Mouse (Mus musculus): ENCODE results near the gene Dnm1. TPM values are rescaled to one million over a fixed set of nuclear protein-coding genes. Genes with fewer than 3 reads are reported as not detected.
A peak's percentile ranks its signal among the peaks of the same experiment; 100 is the strongest.
"Not testable (repeated sequence)": the region's sequence is repeated elsewhere in the genome, so short reads cannot be mapped to it uniquely, and the experiment has no call there.

Dnm1 gene
- total RNA-seq, 2 experiments from 2014 or later: 1,197 to 1,302 TPM

DNA sequence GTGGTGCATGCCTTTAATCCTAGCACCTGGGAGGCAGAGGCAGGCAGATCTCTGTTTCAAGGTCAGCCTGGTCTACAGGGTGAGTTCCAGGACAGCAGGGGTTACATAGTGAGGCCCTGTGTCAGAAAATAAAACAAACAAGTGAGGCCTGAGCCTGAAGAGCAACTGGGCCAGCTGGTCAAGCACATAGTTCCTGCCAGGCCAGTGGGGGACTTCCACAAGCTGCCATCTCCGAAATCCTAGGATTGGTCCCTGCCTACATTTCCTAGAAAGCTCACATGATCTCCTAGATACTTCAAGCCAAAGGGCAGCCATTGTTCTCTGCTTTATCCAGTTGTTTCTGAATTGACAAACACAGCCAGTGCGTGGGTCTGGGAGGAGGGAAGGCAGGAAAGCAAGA is 57.3 kb downstream of the Dnm1 start:
- DNase-seq (ENCODE audit: low spot score in 2 of 2); intact Hi-C loops (cut with DNase I): not testable (repeated sequence)

DNA sequence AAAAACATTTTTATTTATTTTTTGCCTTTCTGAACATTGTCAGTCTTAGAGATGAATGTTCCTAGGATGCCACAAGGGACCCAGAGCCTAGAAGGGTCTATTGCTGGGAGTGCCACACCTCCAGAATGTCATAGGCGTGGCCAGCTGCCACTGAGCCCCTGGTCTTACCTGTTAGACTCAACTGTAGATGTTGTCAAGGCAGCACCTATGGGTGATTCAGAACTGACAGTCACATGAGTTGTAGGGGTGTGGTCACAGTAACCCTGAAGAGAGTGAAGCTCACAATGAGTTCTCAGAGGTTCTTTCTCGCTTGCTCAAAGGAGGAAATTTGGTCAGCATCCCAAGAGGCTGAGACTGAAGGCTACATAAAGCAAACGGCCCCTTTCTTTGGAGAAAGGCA is 57.9 kb downstream of the Dnm1 start:
- intact Hi-C loops (cut with DNase I): no loop called here
- no peak for DNase-seq (ENCODE audit: low spot score in 2 of 2)

DNA sequence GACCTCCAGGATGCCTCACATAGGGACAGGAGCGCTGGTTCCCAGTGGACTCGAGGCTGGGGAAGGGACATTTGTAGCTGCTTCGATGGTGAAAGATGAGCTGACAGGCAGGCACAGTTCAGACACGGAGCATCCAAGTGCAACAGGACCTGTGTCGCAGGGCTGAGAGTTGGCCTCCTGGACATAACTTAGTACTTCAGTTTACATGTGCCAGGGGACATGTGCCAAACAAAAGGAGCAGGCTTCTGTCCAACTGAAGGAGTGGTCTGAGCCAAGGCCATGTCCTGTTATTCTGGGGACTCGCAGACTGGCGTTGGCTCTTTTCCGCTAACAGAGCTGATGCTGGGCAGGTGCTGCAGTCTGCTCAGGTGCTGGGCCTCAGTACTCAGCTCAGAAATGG is 58.8 kb downstream of the Dnm1 start:
- intact Hi-C loops (cut with DNase I): no loop called here
- DNase-seq (ENCODE audit: low spot score in 2 of 2): no peak

DNA sequence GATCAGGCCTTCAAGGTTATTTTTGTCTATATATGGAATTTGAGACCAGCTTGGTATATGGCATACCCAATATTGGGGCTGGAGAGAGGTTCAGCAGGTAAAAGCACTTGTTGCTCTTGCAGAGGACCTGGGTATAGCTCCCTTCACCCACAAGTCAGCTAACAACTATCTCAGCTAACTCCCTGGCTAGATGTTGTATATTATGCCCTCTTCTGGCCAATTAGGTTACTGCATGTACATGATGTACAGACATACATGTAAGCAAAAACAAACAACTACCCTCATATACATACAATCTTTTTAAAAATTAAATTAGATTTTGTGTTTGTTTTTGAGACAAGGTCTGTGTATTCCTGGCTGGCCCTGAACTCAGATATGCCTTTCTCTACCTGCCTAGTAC is 63.6 kb downstream of the Dnm1 start:
- intact Hi-C loops (cut with DNase I): loop anchor here (5.0 kb wide), 1 partner anchor 152 kb away; no protein-coding TSS in a partner anchor
- peak in 1 of 2 experiments; percentile 37 for DNase-seq (ENCODE audit: low spot score in 2 of 2)

DNA sequence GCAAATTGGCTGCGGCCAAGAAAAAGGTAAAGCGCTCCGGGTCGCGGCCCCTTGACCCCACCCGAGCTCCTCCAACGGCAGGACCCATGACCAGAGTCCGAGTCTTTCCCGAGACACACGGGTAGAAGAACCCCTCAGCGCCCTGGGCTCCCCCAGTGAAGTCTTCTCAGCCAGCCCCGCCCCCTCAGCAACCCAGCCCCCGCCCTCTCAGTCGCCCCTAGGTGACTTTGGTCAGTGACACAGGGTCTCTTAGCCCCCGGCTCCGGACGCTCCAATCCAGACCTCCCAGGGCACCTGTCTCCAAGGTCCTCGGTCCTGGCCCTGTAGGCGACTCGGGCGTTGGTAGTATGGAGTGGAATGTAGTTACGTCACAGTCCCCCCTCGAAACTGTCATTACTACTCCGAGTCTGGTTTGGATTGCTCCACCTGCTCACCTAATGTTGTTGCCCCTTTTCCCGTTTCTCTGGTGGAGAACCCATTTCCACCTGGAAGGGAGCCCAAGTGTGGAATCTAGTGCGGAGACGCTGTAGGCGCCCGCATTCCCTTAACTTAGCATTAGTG is 64.7 kb downstream of the Dnm1 start:
- no peak for DNase-seq (ENCODE audit: low spot score in 2 of 2)
- intact Hi-C loops (cut with DNase I): loop anchor here (1.0 to 5.0 kb wide), 2 partner anchors 28 to 151 kb away; partner anchors contain the start of gene Uck1

DNA sequence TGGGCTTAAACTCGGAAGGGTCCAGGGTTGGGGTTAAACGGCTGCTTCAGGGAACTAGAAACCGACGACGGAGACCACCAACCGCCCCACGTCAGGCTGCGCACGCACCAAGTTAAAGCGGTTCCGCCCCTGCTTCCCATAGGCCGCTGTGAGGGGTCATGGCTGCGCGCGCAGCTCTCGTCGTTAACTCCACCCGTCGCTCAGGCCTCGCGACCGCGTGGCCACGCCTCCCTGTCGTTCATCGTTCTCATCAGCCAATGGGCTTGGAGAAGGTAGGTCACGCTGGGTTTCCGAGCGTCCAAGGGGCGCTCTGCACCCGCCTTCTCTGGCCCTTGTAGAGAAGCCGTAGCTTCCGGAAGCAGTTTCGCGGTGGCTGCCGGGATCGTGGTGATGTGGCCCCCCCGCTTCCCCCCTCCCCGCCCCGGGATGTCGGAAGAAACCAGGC is 65.2 kb downstream of the Dnm1 start, which contains the start of gene Swi5:
TSS of gene Swi5 (minus strand) at position 153 of the 445 bp plus-strand sequence.
- intact Hi-C loops (cut with DNase I): loop anchor here (1.0 to 5.0 kb wide), 2 partner anchors 28 to 151 kb away; partner anchors contain the start of gene Uck1
- DNase-seq (ENCODE audit: low spot score in 2 of 2): peak; percentile 97 to 99

DNA sequence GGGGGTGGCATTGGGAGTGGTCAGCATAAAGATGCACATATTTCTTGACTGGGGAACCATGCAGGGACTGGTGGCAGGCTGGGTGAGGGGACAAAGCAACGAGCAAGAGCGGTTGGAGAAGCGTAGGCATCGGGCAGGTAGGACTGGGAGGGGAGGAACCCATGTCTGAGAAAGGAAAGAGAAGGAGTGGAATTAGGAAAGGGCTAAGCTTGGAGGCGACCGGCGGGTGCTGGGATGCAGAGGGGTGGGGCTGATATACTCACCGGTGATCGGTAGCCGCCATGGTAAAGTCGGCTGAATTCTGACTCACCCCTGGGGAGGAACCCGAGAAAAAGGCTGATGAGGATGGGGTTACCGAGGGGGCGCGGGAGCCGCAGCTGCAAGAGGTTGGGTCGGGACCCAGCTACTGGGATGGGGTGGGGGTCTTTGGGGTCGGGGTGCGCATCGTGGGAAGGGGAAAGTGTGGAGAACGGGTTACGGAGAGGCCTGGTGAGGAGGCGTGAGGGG is 65.8 kb downstream of the Dnm1 start, which contains the start of gene Golga2:
TSS of gene Golga2 (plus strand) at position 51 of the 507 bp plus-strand sequence.
- no peak for DNase-seq (ENCODE audit: low spot score in 2 of 2)
- intact Hi-C loops (cut with DNase I): loop anchor here (5.0 kb wide), 1 partner anchor 150 kb away; no protein-coding TSS in a partner anchor

DNA sequence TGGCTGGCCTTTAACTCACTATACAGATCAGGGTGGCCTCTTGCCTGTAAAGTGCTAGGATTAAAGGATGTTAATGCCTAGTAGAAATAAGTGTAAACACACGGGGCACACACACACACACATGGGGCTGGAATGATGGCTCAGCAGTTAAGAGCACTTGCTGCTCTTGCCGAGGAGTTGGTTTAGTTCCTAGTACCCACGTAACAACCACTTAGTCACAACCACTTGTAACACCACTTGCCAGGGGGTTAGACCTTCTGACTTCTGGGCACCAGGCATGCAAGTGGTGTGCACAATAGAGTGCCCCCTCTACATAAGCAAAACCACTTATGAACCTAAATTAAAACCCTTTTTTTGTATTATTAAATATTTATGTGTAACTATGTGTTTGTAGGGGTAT is 69.2 kb downstream of the Dnm1 start:
- intact Hi-C loops (cut with DNase I): no loop called here
- no peak for DNase-seq (ENCODE audit: low spot score in 2 of 2)

DNA sequence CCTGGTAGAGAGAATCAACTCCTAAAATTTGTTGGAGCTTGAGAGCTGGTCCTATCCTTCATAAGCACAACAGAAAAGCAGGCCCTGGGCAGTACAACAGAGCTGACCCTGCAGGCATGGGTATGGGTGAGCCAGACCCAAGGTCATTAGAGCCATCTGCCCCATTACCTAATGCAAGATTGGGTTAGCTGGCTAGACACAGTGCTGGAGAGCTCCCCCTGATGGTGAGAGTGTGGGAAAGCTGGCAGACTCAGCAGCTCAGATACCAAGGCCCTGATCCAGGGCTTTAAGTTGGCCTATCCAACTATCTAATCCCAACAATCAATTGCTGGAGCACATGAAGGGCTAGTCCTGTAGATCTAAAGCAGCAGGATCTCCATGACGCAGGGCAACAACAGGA is 70.4 kb downstream of the Dnm1 start:
- intact Hi-C loops (cut with DNase I): no loop called here
- peak; percentile 26 to 47 for DNase-seq (ENCODE audit: low spot score in 2 of 2)

DNA sequence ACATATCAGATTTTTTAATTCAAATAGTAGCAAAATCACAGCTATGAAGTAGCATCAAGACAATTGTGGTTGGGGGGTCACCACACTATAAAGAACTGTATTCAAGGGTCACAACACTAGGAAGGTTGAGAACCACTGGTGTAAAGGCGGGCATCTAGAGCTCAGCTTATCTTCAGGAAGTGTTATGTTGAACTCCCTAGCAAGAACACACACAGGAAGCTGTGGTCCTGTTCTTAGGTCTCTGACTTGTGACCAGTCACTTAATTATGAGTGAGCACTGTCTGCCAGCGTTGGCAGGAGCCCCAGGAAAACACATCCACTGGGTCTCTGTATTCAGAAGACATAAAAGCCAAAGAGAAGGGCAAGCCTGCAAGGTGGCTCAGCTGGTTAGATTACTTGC is 70.8 kb downstream of the Dnm1 start:
- intact Hi-C loops (cut with DNase I): no loop called here
- no peak for DNase-seq (ENCODE audit: low spot score in 2 of 2)

DNA sequence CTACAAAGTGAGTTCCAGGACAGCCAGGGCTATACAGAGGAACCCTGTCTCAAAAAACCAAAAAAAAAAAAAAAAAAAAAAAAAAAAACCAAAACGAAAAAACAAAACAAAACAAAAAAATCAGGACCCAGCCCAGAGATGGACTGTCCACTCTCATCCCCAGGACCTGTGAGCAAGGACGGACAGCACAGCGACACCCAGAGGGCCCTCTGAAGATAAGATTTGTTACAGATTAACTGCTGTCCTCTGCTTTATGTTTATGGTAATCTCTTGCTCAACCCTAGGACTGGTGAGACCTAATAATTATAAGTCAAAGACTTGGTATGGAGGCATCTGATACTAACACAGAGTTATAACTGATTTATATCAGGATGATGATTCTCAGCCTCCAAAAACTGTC is 77.3 kb downstream of the Dnm1 start:
- intact Hi-C loops (cut with DNase I): no loop called here
- DNase-seq (ENCODE audit: low spot score in 2 of 2): no peak

DNA sequence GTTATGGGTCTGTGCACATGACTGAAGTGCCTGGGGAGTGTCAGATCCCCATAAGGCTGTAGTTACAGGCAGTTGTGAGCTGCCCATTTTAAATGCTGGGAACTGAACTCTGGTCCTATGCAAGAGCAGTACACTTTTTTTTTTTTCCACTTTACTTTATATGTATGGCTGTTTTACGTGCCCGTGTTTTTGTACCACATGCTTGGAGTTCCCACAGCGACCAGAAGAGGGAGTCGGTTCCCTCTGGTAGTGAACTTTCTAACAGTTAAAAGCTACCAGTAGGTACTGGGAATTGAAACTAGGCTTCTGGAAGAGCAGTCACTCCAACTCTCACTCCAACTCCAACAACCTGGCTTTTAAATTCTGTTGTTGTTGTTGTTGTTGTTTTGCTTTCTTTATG is 92.5 kb downstream of the Dnm1 start:
- DNase-seq (ENCODE audit: low spot score in 2 of 2): peak in 1 of 2 experiments; percentile 28
- intact Hi-C loops (cut with DNase I): loop anchor here (1.0 kb wide), 1 partner anchor 28 kb away; the partner anchor contains the start of gene Swi5

DNA sequence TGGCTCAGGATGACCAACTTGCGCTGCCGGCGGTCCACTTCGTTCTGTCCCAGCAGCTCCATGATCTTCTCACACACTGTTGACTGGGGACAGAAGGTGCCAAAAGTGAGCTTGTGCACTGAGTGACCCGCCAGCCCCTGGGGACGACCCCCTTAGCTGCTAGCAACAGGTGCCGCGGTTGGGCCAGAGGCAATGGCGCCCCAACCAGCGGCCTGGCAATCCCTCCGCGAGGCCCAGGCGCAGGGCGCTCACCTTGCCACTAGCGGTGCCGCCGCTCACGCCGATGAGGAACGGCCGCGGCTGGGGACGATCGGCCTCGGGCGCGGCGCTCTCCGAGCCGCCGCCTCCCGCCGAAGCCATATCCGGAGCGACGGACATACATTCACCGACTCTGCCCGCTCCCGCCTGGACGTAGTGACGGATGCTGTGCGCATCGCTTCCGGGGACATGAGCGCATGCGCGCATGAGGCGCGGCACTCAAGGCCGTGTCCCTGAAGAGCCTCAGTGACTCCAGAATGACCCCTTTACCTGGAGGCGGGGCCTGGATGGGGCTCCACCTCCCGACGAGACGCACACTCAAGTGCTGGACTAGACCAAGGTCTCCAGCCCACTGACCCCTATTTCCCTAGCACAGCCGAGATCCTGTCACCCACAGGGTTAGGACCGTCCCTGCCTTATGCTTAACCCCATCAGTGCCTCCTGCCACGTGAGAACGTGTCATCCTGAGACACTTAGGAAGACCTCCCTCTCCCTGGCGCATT is 93.3 kb downstream of the Dnm1 start, which contains the start of gene Uck1:
TSS of gene Uck1 (minus strand) at position 503 of the 761 bp plus-strand sequence.
- DNase-seq (ENCODE audit: low spot score in 2 of 2): peak; percentile 91 to 95
- intact Hi-C loops (cut with DNase I): loop anchor here (1.0 kb wide), 1 partner anchor 28 kb away; the partner anchor contains the start of gene Swi5

DNA sequence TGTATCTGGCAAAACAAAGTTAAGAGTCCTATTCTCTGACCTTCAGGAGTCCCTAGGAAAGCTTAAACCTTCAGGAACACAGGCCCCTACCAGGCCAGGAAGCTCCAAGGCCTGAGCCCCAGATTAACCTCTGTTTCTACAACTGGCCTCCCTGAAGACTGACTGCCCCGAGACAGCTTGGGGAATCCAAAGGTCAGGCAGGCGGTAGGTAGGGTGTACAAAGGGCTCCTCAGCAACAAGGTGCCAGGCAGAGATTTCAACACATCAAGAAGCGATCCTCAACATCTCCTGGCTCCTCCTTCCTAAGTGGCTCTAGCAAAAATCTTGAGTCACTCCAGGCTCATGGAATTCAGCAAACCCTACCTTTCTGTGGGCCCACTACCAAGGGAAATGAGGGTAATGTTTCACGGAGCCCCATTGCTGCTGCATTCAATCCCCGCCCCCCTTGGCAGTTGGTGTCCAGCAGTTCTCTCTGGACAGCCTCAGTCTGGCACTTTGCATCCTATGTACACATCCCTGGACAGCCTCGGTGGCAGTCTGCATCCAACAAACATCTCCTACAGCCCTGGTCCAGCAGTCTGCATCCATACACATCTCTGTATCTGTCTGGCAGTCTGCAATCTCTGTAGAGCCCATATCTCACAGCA is 94.1 kb downstream of the Dnm1 start:
- intact Hi-C loops (cut with DNase I): no loop called here
- DNase-seq (ENCODE audit: low spot score in 2 of 2): no peak

Small RNAs within 50 kb of the gene (microRNA-seq; reads per million reads assigned to microRNA genes)
- gene Gm23363 (0.25 to 1.0 reads per million in 2 experiments), gene Mir199b (1.3 to 1.5 reads per million in 2 experiments)

Other genes starting within 250 kb of the Dnm1 start
- gene Prrc2b, start 202.3 kb downstream of the Dnm1 start, total RNA-seq (2021): 100 to 1,000 TPM; 240 TPM
- gene Pomt1, start 116.7 kb downstream of the Dnm1 start, total RNA-seq (2021): 10 to 100 TPM; 21.4 to 24.4 TPM
- 10 to 100 TPM; 51.6 to 55.8 TPM for gene Uck1, start 93.2 kb downstream of the Dnm1 start, total RNA-seq (2021)
- gene Golga2, start 66.0 kb downstream of the Dnm1 start, total RNA-seq (2021): 10 to 100 TPM; 82.6 to 82.8 TPM
- gene Swi5, start 65.3 kb downstream of the Dnm1 start, total RNA-seq (2021): 100 to 1,000 TPM; 213 to 214 TPM
- gene Ciz1, start 1.0 kb downstream of the Dnm1 start, total RNA-seq (2021): 10 to 100 TPM; 67.5 to 73.1 TPM
- 100 to 1,000 TPM; 375 to 446 TPM for gene 1110008P14Rik, start 28.6 kb upstream of the Dnm1 start, total RNA-seq (2021)
- gene Lcn2, start 34.9 kb upstream of the Dnm1 start, total RNA-seq (2021): under 1 TPM; 0.76 to 0.85 TPM
- 10 to 100 TPM; 44.4 to 50.3 TPM for gene Ptges2, start 42.6 kb upstream of the Dnm1 start, total RNA-seq (2021)
- gene Naif1, start 97.1 kb upstream of the Dnm1 start, total RNA-seq (2021): 1 to 10 TPM; 4.2 TPM
- gene Slc25a25, start 98.1 kb upstream of the Dnm1 start, total RNA-seq (2021): 10 to 100 TPM; 59.0 to 64.8 TPM
- 10 to 100 TPM; 52.2 to 57.8 TPM for gene Fam102a, start 182.0 kb upstream of the Dnm1 start, total RNA-seq (2021)
- 10 to 100 TPM; 76.1 to 81.8 TPM for gene Dpm2, start 217.5 kb upstream of the Dnm1 start, total RNA-seq (2021)
- 1 to 10 TPM; 7.5 to 8.3 TPM for gene Pip5kl1, start 221.5 kb upstream of the Dnm1 start, total RNA-seq (2021)
- under 1 TPM; 0.80 to 0.94 TPM for gene 9430097D07Rik, start 222.3 kb upstream of the Dnm1 start, total RNA-seq (2021)
- 10 to 100 TPM; 40.1 to 41.1 TPM for gene St6galnac4, start 233.8 kb upstream of the Dnm1 start, total RNA-seq (2021)
- gene St6galnac6, start 246.4 kb upstream of the Dnm1 start, total RNA-seq (2021): 100 to 1,000 TPM; 112 to 117 TPM

Data from left cerebral cortex, postnatal 25 days (tissue).